Mouse (Mus musculus) embryonic facial prominence, embryonic 14.5 days (tissue): ENCODE results near the gene Crygc. TPM values are rescaled to one million over a fixed set of nuclear protein-coding genes. Genes with fewer than 3 reads are reported as not detected.

ENCODE experiments used
- ATAC-seq: fragments of 200-750 bp; cut with Nextera tagmentation; 2 replicates; pipeline ENCODE4 v1.8.0; 2017; ENCODE audit warnings: low read depth, moderate number of reproducible peaks, moderate TSS enrichment
- DNase-seq: peaks from one replicate; pipeline ENCODE4 v3.0.0-alpha.2; 2015; ENCODE audit warnings: low spot score
- H3K27ac ChIP-seq: fragments of 300-500 bp; sonication (generic); replicated peaks from 2 replicates; pipeline ENCODE4 v1.5.1; 2014; ENCODE audit warnings: low read depth, mild to moderate bottlenecking, low read length, moderate library complexity
- H3K27me3 ChIP-seq: fragments of 300-500 bp; sonication (generic); replicated peaks from 2 replicates; pipeline ENCODE4 v1.6.1; 2014; ENCODE audit warnings: low read length; ENCODE audit not compliant: control insufficient read depth, insufficient read depth
- H3K36me3 ChIP-seq: fragments of 300-500 bp; sonication (generic); 2 replicates; pipeline ENCODE4 v1.6.1; 2014; ENCODE audit warnings: low read length, mixed read lengths; ENCODE audit not compliant: control insufficient read depth, insufficient read depth
- H3K4me1 ChIP-seq: fragments of 300-500 bp; sonication (generic); 2 replicates; pipeline ENCODE4 v1.6.1; 2014; ENCODE audit warnings: antibody characterized with exemption, low read length; ENCODE audit not compliant: control insufficient read depth, insufficient read depth
- H3K4me2 ChIP-seq: fragments of 300-500 bp; sonication (generic); 2 replicates; pipeline ENCODE4 v1.6.1; 2014; ENCODE audit warnings: low read depth, mild to moderate bottlenecking, low read length, moderate library complexity, mixed read lengths
- H3K4me3 ChIP-seq: fragments of 300-500 bp; sonication (generic); 2 replicates; pipeline ENCODE4 v1.5.1; 2014; ENCODE audit warnings: low read depth, mild to moderate bottlenecking, low read length
- H3K9ac ChIP-seq: fragments of 300-500 bp; sonication (generic); 2 replicates; pipeline ENCODE4 v1.6.1; 2014; ENCODE audit warnings: low read depth, mild to moderate bottlenecking, low read length, moderate library complexity, mixed read lengths
- H3K9me3 ChIP-seq: fragments of 300-500 bp; sonication (generic); 2 replicates; pipeline ENCODE4 v1.6.1; 2016; ENCODE audit warnings: low read length; ENCODE audit not compliant: control insufficient read depth
- WGBS: fragments of 180-500 bp; shearing (Covaris S2); extraction: QIAGEN DNeasy Blood & Tissue Kit; methylation state at CpG from one replicate; pipeline ENCODE4 v1.1.7; 2014; 5-methylcytosine and 5-hydroxymethylcytosine counted together
- polyA plus RNA-seq: library from polyadenylated mRNA; unstranded; fragments of >200 nt; fragmentation: Nextera tagmentation; extraction: Ambion mirVana; gene quantifications from 2 replicates; pipeline ENCODE4 v1.2.1, GENCODE M21; 2014

Gene Crygc
- polyA plus RNA-seq, 1 experiment from 2014 or later: not detected

DNA sequence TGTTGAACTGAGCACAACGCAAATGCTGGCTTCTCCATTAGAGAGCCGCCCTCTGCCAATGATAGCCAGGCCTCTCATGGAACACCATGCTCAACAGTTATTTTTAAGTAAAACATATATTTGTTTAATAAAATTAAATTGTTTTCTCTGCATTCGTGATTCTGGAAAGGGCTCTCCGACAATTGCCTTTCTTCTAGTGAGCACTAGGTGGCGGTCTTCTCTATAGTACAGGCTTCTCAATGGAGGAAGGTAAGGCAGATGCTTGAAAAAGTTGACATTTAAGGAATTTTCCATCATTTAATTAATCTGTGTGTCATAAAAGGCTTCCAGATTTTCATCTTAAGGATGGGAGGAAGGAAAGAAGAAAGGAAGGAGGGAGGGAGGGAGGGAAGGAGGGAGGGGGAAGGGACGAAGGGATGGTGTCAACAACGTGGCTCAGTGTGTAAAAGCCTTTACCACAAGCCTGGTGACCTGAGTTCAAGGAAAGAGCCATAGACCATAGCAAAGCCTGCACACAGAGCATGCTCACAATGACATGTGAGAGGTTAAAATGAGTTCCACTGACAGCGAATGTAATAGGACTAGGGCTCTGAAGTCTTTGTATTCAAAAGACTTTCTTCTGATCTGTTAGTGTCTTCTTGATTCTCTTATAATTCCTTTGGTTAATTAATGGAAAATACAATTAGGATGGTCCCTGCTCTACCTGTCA lies 26.9 kb downstream of the Crygc start:
- Histone ChIP-seq H3K36me3 (no peaks in the 10 kb centered on the region), H3K4me3 (no peak overlapping the region), H3K27me3 (no peaks in the 10 kb centered on the region), H3K27ac (no peak overlapping the region), H3K9ac (no peak overlapping the region), H3K9me3 (no peaks in the 10 kb centered on the region), H3K4me1 (no peaks in the 10 kb centered on the region), H3K4me2 (peak overlapping the region; percentile 10; the same call in 1 of the 2 replicates)
- ATAC-seq (no peak), DNase-seq (peak; percentile 48)
- WGBS: 40% methylated on average over 8 of the region's 8 CpGs

DNA sequence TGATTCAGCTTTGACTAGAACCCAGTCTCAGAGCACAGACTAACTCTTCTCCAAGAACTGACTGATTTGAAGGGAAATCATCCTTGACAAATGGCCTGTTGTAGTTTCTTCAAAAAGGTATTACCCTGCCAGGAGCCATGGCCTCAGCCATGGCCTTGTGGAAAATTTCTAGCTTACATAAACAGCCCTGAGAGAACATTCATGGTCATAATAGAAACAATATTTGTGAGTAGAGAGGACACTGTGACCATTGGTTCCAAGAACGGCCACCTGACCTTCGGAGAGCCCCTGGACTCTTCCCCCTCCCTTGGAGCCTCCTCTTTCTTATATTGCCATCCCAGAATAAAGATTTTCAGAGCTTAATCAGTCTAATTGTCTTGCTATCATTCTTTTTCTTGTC lies 30.1 kb downstream of the Crygc start:
- 85% methylated on average over 2 of the region's 2 CpGs for WGBS
- no peak for ATAC-seq

DNA sequence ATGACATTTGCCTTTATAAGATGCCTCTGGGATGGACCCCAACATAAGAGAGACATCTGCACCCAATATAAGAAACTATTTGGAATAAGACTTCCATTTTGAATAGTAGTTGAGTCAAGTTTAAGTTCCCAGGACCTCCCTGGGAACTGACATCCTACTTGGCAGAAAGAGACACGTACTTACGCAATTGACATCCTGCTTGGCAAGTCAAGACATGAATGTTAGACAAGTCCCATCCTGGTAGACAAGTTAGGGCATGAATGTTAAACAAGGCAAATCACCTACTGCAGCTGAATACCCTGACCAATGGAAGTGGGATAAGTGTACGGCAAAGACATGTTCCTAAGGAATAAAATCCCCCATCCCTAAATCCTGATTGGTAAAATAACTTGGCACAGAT lies 31.7 kb downstream of the Crygc start:
- no peak overlapping the region for H3K9ac ChIP-seq
- H3K4me1 ChIP-seq: no peaks in the 10 kb centered on the region
- H3K4me3 ChIP-seq: no peak overlapping the region
- DNase-seq (no peak), ATAC-seq (no peak)
- no peaks in the 10 kb centered on the region for H3K36me3 ChIP-seq
- H3K27ac ChIP-seq: no peak overlapping the region
- 88% methylated on average over 3 of the region's 3 CpGs for WGBS
- H3K27me3 ChIP-seq: no peaks in the 10 kb centered on the region
- H3K4me2 ChIP-seq: no peak overlapping the region
- no peaks in the 10 kb centered on the region for H3K9me3 ChIP-seq

More for the DNA sequence above, 30.1 kb downstream of the Crygc start:
- Histone ChIP-seq H3K36me3 (no peaks in the 10 kb centered on the region), H3K4me1 (no peaks in the 10 kb centered on the region), H3K4me3 (no peak overlapping the region), H3K27me3 (no peaks in the 10 kb centered on the region), H3K9me3 (no peaks in the 10 kb centered on the region), H3K4me2 (no peak overlapping the region), H3K27ac (no peak overlapping the region), H3K9ac (no peak overlapping the region)
- DNase-seq: no peak

DNA sequence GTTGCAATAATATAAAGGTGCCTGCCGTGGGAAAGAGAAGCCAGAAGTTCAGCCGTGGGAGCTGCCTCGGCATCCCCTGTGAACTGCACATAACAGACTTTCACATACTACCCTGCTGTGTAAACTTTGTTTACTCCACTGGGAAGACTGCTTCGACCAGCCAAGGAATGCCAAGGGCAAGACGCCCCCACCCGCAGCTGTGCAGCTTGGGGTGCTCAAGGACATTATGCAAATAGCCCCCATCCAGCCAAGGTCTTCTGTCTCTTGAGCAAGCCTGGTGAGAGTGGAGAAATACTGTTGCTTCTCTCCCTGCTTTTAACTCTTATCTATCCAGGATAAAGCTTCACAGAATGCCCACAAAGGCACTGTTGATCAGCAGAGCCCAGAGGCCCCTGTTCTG lies 32.7 kb downstream of the Crygc start:
- Histone ChIP-seq H3K36me3 (no peaks in the 10 kb centered on the region), H3K4me3 (no peak overlapping the region), H3K9me3 (no peaks in the 10 kb centered on the region), H3K4me2 (no peak overlapping the region), H3K27ac (no peak overlapping the region), H3K27me3 (no peaks in the 10 kb centered on the region), H3K9ac (no peak overlapping the region), H3K4me1 (no peaks in the 10 kb centered on the region)
- WGBS: 70% methylated on average over 6 of the region's 6 CpGs
- DNase-seq (no peak), ATAC-seq (no peak)

DNA sequence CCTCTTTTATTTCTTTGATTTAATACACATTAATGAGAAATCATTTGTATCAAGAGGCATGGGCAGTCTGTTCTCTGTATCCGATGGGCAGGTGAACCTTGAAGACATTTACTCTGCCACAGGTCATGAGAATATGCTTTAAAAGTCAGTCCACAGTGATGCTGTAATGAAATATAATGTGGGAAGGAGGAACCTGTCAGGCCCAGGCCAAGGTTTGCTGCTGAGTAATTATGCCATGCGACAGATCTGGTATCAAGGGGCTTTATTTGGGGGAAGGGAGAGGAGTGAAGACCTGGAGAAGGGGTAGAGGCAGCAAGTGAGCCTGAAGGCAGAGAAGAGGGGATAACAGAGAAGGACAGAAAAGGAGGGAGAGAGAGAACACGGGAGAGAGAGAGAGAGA lies 33.8 kb downstream of the Crygc start:
- Histone ChIP-seq H3K9me3 (no peaks in the 10 kb centered on the region), H3K36me3 (no peaks in the 10 kb centered on the region), H3K27ac (no peak overlapping the region), H3K9ac (no peak overlapping the region), H3K4me2 (no peak overlapping the region), H3K4me3 (no peak overlapping the region), H3K4me1 (no peaks in the 10 kb centered on the region), H3K27me3 (no peaks in the 10 kb centered on the region)
- WGBS: 69% methylated on average over 3 of the region's 3 CpGs
- DNase-seq (no peak), ATAC-seq (no peak)

DNA sequence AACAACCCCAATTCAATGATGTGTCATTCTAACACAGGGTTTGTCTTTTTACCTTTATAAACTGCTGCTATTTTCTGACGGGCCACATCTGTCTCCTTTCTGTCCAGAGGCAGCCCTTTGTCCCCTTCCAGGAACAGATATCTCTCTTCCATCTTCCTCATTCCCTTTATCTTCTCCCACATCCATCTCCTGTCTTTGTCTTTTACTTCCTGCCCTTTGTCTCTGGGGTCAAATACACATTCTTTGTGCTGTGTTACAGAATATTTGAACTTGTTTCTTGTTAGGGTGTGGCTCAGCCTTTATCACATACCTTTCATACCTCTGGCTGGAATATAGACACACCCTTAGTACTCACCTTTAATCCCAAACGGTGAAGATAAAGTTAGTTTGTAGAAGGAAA lies 35.9 kb downstream of the Crygc start:
- Histone ChIP-seq H3K27ac (no peak overlapping the region), H3K4me1 (no peaks in the 10 kb centered on the region), H3K4me3 (no peak overlapping the region), H3K9ac (no peak overlapping the region), H3K9me3 (no peaks in the 10 kb centered on the region), H3K27me3 (no peaks in the 10 kb centered on the region), H3K4me2 (no peak overlapping the region), H3K36me3 (no peaks in the 10 kb centered on the region)
- no peak for DNase-seq
- no peak for ATAC-seq
- WGBS: 75% methylated on average over 2 of the region's 2 CpGs

DNA sequence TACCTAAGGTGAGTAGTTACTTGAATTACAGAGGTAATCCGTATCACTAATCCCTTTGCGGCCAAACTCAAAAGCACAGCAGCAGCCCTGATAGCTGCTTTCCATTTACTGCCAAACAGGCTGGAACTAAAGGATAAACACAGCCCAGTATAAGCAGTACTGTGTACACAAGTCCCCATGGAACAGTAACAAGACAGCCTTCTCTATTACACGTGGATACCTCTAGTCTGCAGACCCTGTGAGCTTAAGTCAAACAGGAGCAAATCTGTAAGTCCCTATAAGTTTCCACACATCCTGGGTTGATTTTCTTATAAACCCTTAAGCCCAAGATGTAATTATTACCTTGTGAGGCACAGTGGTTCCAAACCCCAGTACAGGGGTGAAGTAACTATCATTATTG lies 38.0 kb downstream of the Crygc start:
- peak; percentile 31 for DNase-seq
- ATAC-seq: peak; percentile 74; the same call in 1 of the 2 replicates
- 20% methylated on average over 3 of the region's 3 CpGs for WGBS

DNA sequence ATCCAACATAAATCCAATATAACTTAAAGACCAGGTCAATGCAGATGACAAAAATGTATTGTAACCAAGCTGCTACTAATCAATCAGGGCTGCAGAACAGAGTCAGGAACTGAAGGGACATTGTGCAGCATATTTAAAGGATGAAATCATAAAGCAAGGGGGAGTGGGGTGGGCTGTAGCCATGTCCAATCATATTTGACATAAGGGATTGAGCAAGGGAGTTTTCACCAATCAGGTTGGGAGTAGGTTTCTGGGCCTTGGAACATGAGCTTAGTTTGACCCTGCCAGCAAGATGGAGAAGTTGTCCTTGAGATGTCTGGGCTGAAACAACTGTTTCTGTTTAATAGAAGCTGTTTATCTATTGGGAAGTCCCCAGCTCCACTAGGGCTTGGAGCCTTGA lies 40.8 kb downstream of the Crygc start, which contains the start of gene Akr1cl:
Gene Akr1cl (minus strand): TSS at position 119 of the 400 bp plus-strand sequence.
- no peaks in the 10 kb centered on the region for H3K27me3 ChIP-seq

More for the DNA sequence above, 38.0 kb downstream of the Crygc start:
- Histone ChIP-seq H3K9ac (no peak overlapping the region), H3K4me1 (no peaks in the 10 kb centered on the region), H3K4me2 (peak overlapping the region; percentile 15; the same call in 1 of the 2 replicates), H3K9me3 (no peaks in the 10 kb centered on the region), H3K36me3 (no peaks in the 10 kb centered on the region), H3K4me3 (no peak overlapping the region), H3K27me3 (no peaks in the 10 kb centered on the region), H3K27ac (no peak overlapping the region)

DNA sequence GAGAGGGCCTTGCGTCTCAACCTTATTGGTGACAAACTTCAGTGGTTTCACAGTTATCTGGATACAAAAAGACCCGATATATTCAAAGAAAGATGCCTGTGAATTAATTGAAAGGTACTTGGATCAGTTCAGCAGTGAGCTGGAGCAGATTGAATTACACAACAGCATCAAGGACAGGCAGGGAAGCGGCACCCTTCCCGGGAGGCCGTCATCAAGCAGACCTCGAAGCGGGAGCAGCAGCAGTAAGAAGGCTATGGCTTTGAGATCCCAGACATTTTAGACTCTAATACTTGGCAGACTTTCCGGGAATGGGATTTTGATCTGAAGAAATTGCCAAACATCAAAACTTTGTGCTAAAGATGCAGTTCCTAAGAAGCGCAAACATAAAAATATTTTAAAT lies 45.3 kb downstream of the Crygc start:
- Histone ChIP-seq H3K27me3 (no peaks in the 10 kb centered on the region), H3K4me3 (no peak overlapping the region), H3K36me3 (no peaks in the 10 kb centered on the region), H3K9ac (no peak overlapping the region), H3K4me1 (no peaks in the 10 kb centered on the region), H3K9me3 (no peaks in the 10 kb centered on the region), H3K27ac (no peak overlapping the region), H3K4me2 (no peak overlapping the region)
- WGBS: 55% methylated on average over 9 of the region's 9 CpGs
- DNase-seq: peak; percentile 9
- ATAC-seq: no peak

More for the DNA sequence above, 40.8 kb downstream of the Crygc start, which contains the start of gene Akr1cl:
- Histone ChIP-seq H3K4me3 (no peak within 1 kb of the TSS), H3K4me1 (no peaks in the 10 kb centered on the region), H3K27ac (no peak within 1 kb of the TSS), H3K36me3 (no peaks in the 10 kb centered on the region), H3K9ac (no peak within 1 kb of the TSS), H3K4me2 (no peak within 1 kb of the TSS), H3K9me3 (no peaks in the 10 kb centered on the region)
- ATAC-seq (no peak), DNase-seq (no peak)
